Mouse (Mus musculus): Measurements from ENCODE around the gene Lrrc8d. TPM values are rescaled to one million over a fixed set of nuclear protein-coding genes. Genes with fewer than 3 reads are reported as not detected.

Lrrc8d gene
- total RNA-seq, 2 experiments from 2014 or later, result 38.7 to 39.1 TPM

- no peak for DNase-seq (ENCODE audit: low spot score in 2 of 2)
- intact Hi-C loops (cut with DNase I), result no loop called here
Measured at GRCm38 (mm10) chr5:105754803-105755202, 55.0 kb downstream of the Lrrc8d start.

- DNase-seq (ENCODE audit: low spot score in 2 of 2), result no peak
- intact Hi-C loops (cut with DNase I), result no loop called here
Measured at GRCm38 (mm10) chr5:105755491-105755890, 55.7 kb downstream of the Lrrc8d start.

GRCm38 (mm10) chr5:105757978-105758377 is 58.2 kb downstream of the Lrrc8d start:
- DNase-seq (ENCODE audit: low spot score in 2 of 2), result no peak
- intact Hi-C loops (cut with DNase I), result no loop called here

GRCm38 (mm10) chr5:105758866-105759265 is 59.1 kb downstream of the Lrrc8d start:
- DNase-seq (ENCODE audit: low spot score in 2 of 2), result no peak
- intact Hi-C loops (cut with DNase I), result no loop called here

- no peak for DNase-seq (ENCODE audit: low spot score in 2 of 2)
- intact Hi-C loops (cut with DNase I), result no loop called here
Measured at GRCm38 (mm10) chr5:105761848-105762482, 62.2 kb downstream of the Lrrc8d start.

- no peak for DNase-seq (ENCODE audit: low spot score in 2 of 2)
- intact Hi-C loops (cut with DNase I), result no loop called here
Measured at GRCm38 (mm10) chr5:105764369-105764768, 64.6 kb downstream of the Lrrc8d start.

- no peak for DNase-seq (ENCODE audit: low spot score in 2 of 2)
- intact Hi-C loops (cut with DNase I), result no loop called here
Measured at GRCm38 (mm10) chr5:105765386-105765785, 65.6 kb downstream of the Lrrc8d start.

- intact Hi-C loops (cut with DNase I), result no loop called here
Measured at GRCm38 (mm10) chr5:105776368-105776767, 76.6 kb downstream of the Lrrc8d start.

GRCm38 (mm10) chr5:105776978-105777593 is 77.3 kb downstream of the Lrrc8d start:
- no peak for DNase-seq (ENCODE audit: low spot score in 2 of 2)

More at GRCm38 (mm10) chr5:105776368-105776767, 76.6 kb downstream of the Lrrc8d start:
- no peak for DNase-seq (ENCODE audit: low spot score in 2 of 2)

GRCm38 (mm10) chr5:105777645-105778044 is 77.9 kb downstream of the Lrrc8d start:
- no peak for DNase-seq (ENCODE audit: low spot score in 2 of 2)
- intact Hi-C loops (cut with DNase I), result no loop called here

More at GRCm38 (mm10) chr5:105776978-105777593, 77.3 kb downstream of the Lrrc8d start:
- intact Hi-C loops (cut with DNase I), result no loop called here

GRCm38 (mm10) chr5:105778189-105778588 is 78.4 kb downstream of the Lrrc8d start:
- intact Hi-C loops (cut with DNase I), result no loop called here
- DNase-seq (ENCODE audit: low spot score in 2 of 2), result no peak

- DNase-seq (ENCODE audit: low spot score in 2 of 2), result no peak
- intact Hi-C loops (cut with DNase I), result no loop called here
Measured at GRCm38 (mm10) chr5:105778723-105779122, 79.0 kb downstream of the Lrrc8d start.

GRCm38 (mm10) chr5:105779331-105779730 is 79.6 kb downstream of the Lrrc8d start:
- intact Hi-C loops (cut with DNase I), result no loop called here
- DNase-seq (ENCODE audit: low spot score in 2 of 2), result no peak

- no peak for DNase-seq (ENCODE audit: low spot score in 2 of 2)
- intact Hi-C loops (cut with DNase I), result no loop called here
Measured at GRCm38 (mm10) chr5:105783848-105784247, 84.1 kb downstream of the Lrrc8d start.

- intact Hi-C loops (cut with DNase I), result no loop called here
- DNase-seq (ENCODE audit: low spot score in 2 of 2), result no peak
Measured at GRCm38 (mm10) chr5:105784724-105785123, 85.0 kb downstream of the Lrrc8d start.

- no peak for DNase-seq (ENCODE audit: low spot score in 2 of 2)
- intact Hi-C loops (cut with DNase I), result no loop called here
Measured at GRCm38 (mm10) chr5:105787577-105787976, 87.8 kb downstream of the Lrrc8d start.

- intact Hi-C loops (cut with DNase I), result no loop called here
- DNase-seq (ENCODE audit: low spot score in 2 of 2), result no peak
Measured at GRCm38 (mm10) chr5:105789801-105790200, 90.0 kb downstream of the Lrrc8d start.

- DNase-seq (ENCODE audit: low spot score in 2 of 2), result no peak
- intact Hi-C loops (cut with DNase I), result no loop called here
Measured at GRCm38 (mm10) chr5:105792331-105792801, 92.6 kb downstream of the Lrrc8d start.

GRCm38 (mm10) chr5:105792853-105793547 is 93.2 kb downstream of the Lrrc8d start:
- DNase-seq (ENCODE audit: low spot score in 2 of 2), result no peak
- intact Hi-C loops (cut with DNase I), result no loop called here

GRCm38 (mm10) chr5:105793548-105793940 is 93.8 kb downstream of the Lrrc8d start:
- no peak for DNase-seq (ENCODE audit: low spot score in 2 of 2)
- intact Hi-C loops (cut with DNase I), result no loop called here

GRCm38 (mm10) chr5:105798421-105798820 is 98.7 kb downstream of the Lrrc8d start:
- DNase-seq (ENCODE audit: low spot score in 2 of 2), result no peak
- intact Hi-C loops (cut with DNase I), result no loop called here
